Mouse (Mus musculus): ENCODE results near the gene Ckap5.

Gene Ckap5

DNA sequence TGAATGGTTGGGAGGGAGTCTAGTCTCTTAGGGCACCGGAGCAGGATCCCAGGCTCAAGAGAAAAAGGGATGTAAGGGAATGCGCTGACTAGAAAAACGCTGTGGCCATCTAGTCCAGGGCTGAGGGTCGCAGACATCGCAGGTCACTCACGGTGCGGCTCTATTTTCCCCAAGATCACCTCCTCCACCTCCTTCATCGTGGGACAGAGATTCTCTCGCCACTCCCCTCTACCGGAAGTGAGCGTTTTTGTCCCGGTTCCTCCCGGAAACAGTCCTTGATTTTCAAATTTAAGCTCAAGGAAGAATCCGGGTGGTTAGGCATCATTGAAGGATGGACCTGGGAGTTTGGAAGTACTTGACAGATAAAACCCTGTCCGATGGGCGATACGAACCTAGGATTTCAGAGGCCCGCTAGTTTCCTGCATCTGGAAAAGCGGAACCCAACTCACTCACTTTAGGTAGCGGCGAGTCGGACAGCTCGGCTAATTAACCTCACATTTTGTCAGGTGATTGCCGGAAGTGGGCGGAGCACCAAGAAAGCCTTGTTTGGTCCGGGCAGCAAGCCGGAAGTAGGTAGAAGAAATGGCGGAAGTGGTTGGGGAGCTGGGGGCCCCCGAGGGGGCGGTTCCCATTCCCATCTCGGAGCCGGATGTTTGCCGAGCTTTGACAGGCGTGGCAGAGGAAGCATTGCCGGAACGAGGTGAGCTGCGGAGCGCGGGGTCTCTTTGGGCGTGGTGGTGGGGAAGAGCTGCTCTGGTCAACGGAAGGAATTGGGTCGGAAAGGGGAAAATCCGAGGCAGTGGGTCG lies 123.2 kb downstream of the Ckap5 start, which contains the start of the genes Zfp408 and Arhgap1:
TSS of gene Zfp408 (minus strand) at position 239 of the 807 bp plus-strand sequence.
TSS of gene Arhgap1 (plus strand) at position 308 of the 807 bp plus-strand sequence.
- in situ Hi-C loops (cut with MboI; ENCODE audit: unreplicated experiment in 2 of 2), result no loop called here

DNA sequence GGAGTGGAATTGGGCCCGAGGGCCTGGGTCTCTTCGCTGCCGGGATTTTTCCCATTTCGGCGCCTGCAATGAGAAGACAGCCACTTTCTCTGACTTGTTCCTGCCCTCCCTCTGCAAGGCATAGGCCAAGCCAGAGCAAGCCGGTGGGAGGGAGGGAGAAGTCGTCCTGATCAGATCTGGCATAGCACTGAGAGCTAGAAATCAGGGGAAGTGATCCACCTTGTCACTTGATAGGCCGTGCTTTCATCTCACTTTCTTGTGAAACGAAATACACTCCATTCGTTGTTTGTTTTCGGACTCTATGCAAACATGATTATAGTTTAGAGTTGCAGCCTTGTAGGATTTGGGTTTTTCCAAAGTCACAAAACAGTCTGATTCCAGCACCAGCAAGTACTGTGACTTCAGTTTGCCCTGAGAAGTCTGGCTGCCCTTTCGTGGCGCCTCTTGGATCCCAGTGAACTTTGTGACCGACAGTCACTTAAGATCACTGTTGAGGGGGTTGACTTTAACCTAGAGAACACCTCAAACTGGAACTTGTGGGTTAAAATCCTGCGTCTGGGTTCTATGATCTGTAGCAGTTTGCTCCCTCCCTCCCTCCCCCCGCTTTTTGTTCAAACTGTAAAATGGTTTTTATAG lies 123.9 kb downstream of the Ckap5 start:
- in situ Hi-C loops (cut with MboI; ENCODE audit: unreplicated experiment in 2 of 2), result no loop called here

DNA sequence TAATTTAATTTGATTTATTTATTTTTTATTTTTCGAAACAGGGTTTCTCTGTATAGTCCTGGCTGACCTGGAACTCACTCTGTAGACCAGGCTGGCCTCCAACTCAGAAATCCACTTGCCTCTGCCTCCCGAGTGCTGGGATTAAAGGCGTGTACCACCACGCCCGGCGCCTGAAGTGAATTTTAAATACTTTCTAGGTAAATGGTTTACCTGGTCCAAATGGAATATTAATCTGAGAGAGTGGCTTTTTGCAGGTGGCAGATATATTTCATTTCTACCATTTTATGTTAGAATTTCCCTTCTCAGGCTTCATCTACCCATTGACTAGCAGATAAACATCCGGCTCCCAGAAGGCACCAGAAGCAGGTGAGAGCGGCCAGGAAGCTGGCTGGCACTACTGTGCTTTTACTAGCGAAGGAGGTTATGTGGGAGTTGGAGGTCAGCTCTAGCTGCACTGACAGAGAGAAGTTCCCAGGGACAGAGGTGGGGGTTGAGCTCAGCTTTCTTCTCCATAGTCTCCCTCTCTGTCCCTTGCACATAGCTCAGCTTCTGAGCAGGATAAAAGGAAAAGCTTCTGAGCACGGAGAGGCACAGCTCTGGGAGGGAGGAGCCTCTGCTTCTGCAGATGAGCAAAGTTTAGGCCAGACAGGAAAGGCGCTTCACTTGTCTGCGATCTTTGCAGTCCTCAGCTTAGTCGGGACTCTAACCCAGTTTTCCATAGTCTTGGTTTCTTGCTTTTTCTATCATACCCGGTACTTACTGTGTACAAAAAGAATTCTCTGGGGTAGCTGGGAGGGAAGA lies 125.1 kb downstream of the Ckap5 start:
- in situ Hi-C loops (cut with MboI; ENCODE audit: unreplicated experiment in 2 of 2), result no loop called here

DNA sequence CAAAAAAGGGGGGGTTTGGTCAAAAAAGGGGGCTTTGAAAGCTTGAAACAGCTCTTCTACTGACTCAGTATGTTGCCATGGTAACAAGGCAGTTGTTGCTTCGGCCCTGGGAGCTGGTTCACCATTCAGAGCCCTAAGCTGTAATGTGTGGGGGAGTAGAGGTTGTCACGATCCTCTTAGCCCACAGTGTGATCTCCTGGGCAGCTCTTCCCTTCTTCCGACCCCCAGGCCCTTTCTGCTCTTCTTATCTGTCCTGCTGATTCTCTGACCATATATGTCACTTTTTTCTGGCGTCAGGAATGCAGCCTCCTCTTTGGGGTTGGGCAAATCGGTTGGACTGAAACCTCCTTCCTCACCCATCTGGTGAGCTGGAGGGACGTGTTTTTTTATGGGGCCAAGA lies 126.3 kb downstream of the Ckap5 start:
- in situ Hi-C loops (cut with MboI; ENCODE audit: unreplicated experiment in 2 of 2), result no loop called here

DNA sequence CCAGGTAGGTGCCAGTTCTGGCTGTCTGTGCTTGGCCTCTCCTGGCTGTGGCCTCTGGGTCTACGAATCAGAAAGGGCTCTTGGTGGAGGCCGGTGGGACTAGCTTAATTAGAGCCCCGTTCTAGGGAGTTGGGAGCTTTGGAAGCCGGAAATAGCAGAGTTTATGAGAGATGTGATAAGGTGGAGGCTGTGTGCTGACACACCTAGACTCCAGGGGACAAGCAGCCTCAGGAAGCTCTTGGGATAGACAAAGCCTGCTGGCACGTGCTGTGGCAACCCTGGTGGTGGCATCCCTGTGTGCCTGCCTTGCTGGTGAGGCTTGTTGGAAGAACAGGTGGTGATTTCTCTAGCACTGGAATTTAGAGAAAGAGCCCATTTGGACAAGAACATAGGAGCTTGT lies 128.8 kb downstream of the Ckap5 start:
- in situ Hi-C loops (cut with MboI; ENCODE audit: unreplicated experiment in 2 of 2), result no loop called here

DNA sequence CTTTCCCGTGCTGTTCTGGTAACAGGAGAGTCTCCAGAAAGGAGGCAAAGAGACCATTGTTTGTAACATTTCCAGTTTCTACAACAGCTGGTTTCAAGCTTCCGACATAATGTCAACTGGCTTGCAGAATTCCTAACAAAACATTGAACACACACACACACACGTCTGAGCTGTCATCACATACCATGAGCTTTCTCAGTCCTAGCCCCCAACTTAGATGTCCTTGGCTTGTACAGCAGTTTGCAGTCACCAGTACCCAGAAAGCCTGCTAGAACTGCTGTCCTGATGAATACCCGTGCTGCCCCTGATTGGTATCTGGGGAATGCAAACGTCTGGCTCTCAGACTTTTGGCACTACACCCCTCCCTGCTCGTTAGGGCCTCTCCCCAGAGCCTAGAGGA lies 129.3 kb downstream of the Ckap5 start:
- in situ Hi-C loops (cut with MboI; ENCODE audit: unreplicated experiment in 2 of 2), result no loop called here

DNA sequence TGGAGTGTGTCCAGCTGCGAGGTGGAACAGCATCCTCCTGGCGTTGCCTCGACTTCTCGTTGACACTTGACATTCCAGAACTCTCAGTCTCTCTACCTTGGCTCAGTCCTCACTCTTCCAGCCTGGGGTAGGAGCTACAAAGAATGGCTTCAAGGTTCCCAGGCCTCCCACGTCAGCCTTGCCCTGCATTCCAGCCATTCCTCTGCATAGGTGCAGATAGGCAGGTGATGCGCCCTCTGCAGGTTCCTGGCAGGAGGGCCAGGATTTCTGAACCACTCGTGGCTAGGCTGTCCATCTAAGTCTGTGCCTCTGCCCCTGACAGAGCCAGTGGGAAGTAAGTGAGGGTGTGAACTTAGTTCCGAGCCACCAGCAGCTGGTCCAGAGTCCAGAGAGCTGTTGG lies 130.2 kb downstream of the Ckap5 start:
- in situ Hi-C loops (cut with MboI; ENCODE audit: unreplicated experiment in 2 of 2), result no loop called here

DNA sequence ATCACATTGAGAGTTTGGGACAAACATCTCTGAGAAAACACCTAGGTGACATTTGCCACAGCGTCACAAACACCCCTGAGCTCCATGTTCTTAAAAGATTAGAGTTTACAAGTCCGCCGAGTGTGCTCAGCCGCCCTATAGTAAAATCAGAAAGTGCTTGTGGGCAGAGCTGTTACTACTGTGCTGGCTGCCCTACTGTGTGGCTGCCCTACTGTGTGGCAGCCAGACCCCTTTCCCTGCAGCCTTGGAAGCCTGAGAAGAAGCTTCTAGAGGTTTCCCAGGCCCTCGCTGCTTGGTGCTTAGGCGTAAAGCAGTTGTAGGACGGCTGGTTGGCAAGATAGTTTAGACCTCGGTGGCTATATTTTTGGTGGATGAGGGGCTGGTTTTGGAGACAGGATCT lies 133.1 kb downstream of the Ckap5 start:
- in situ Hi-C loops (cut with MboI; ENCODE audit: unreplicated experiment in 2 of 2), result no loop called here

DNA sequence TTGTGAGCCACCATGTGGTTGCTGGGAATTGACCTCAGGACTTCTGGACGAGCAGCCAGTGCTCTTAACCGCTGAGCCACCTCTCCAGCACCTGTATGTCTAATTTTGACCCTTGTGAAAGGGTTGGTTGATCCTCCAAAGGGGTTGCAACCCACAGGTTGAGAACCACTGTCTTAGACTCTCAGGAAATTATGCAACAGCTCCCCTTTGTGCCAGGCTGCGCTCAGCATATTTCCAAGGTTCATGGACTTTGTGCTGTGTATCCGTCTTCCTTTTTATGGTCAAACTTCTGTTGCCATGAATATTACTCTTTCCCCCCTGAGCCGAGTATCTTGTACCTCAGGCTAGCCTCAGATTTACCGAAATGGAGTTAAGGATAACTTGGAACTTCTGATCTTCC lies 134.4 kb downstream of the Ckap5 start:
- in situ Hi-C loops (cut with MboI; ENCODE audit: unreplicated experiment in 2 of 2), result no loop called here

DNA sequence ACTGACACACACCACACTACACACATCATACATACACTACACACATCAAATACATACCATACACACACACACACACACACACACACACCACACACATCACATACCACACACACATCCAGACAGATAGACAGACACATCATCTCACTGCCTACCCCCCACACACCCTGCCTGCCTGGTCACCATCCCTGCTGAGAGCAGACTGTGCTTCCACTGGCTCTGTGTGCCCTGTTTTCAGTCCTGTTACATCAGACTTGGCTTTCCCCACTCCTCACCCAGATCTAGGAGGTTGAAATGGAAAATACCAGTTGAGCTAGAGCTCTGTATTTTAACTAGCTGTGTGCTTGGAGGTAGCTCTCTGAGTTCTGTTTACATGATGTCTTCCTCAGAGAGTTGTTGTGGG lies 138.2 kb downstream of the Ckap5 start:
- in situ Hi-C loops (cut with MboI; ENCODE audit: unreplicated experiment in 2 of 2), result no loop called here

DNA sequence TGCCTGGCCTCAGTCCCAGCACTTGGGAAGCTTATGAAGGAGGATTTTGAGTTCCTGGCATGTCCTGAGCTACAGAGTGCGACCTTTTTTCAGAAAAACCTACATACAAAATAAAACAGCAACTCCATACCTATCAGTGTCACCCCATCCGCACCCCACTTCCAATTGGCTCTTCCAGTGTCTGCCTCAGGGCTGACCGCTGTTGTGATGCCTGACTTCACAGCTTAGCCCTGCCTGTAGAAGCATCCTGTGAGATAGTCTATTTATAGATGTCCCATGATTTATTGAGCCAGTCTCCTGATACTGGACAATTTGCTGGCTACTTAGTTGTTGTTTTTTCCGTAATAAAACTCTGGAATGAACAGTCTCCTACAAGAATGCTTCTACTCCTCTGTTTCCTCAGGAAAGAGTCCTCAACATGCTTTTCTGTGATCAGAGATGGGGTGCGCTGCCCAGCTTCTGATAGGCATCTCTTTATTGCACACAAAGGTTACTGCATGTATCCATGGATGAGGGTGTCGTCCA lies 139.9 kb downstream of the Ckap5 start:
- in situ Hi-C loops (cut with MboI; ENCODE audit: unreplicated experiment in 2 of 2), result no loop called here

DNA sequence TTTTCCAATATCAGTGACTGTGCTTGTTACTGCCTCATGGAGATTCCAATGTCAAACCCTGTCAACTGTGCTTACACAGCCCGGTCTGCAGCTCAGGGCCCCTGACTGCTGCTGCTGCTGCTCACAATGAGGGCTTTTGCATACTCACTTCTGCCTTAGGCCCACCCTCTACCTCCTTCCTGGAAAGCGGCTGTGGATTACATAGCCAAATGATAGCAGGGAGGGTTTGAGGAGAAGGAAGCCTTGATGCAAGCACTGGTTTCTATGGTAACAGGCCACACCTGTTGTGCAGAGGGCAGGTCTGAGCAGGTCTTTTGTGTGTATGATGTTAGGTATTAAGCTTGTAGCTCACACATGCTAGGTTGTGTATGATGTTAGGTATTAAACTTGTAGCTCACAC lies 141.2 kb downstream of the Ckap5 start:
- in situ Hi-C loops (cut with MboI; ENCODE audit: unreplicated experiment in 2 of 2), result no loop called here

DNA sequence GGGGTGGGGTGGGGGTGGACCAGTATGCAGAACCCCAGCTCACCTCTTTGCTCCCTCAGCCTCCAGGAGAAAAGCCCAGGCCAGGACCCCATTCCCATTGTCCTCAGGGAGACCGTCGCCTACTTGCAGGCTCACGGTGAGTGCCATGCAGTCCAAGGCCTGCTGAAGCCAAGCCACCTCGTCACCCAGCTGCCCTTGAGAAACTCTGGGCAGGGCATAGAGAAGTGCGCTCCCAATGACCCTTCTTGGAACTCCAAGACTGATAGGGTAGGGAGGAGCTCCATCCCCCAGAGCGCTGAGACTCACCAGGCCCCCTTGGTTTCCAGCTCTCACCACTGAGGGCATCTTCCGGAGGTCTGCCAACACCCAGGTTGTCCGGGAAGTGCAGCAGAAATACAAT lies 142.8 kb downstream of the Ckap5 start:
- in situ Hi-C loops (cut with MboI; ENCODE audit: unreplicated experiment in 2 of 2), result no loop called here

DNA sequence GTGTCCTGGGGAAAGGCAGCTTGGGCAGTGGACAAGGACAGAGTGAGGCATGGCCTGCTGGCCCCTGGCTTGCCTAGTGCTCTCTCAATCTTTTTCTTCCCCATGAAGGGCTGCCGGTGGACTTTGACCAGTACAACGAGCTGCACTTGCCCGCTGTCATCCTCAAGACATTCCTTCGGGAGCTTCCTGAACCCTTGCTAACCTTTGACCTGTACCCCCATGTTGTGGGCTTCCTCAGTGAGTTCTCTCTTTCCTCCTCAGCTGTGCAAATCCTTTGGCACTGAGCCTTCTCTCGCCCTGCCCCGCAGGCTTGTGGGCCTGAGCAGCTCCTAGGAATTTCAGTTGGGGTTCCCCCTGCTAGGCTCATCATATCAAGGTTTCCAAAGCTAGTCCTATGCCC lies 143.5 kb downstream of the Ckap5 start:
- in situ Hi-C loops (cut with MboI; ENCODE audit: unreplicated experiment in 2 of 2), result no loop called here
